Mouse (Mus musculus) spleen, adult 2 months (tissue): Measurements from ENCODE around the gene Tmem130.

ENCODE experiments used
- CTCF ChIP-seq: fragments of 200-500 bp; IDR thresholded peaks from 2 replicates; pipeline ENCODE4 v1.5.1; 2011; ENCODE audit warnings: mild to moderate bottlenecking, inconsistent platforms; ENCODE audit not compliant: insufficient read depth, insufficient read length, insufficient replicate concordance; ENCODE audit errors: extremely low read depth
- POLR2A ChIP-seq: fragments of 200-500 bp; IDR thresholded peaks from 2 replicates; pipeline ENCODE4 v1.6.1; 2011; ENCODE audit warnings: low read depth, low read length, inconsistent platforms

GRCm38 (mm10) chr5:144707603-144708002 lies 54.0 kb downstream of the Tmem130 start:
- TF ChIP-seq CTCF (no peak), POLR2A (no peak)
